In the genomic region with DNA sequence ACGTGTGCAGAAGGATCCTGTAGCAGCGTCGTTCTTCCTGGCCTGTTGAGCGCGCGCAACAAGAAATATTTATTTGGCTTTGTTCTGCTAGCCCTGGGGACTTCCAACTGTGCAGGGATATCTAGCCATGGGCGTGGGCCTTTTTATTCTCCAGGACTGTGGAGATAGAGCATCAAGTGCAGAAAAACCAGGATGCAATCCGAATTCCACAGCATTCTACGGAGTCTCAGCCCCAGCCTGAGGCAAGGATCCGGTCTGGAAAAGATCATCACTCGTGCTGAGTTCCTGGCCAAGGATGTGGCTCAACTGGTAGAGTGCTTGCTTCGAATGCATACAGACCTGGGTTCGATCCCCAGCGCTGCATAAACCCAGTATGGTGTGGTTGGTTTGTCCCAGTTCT, we compare ENCODE assay signal across 22 mouse cellular contexts. TPM values are rescaled to one million over a fixed set of nuclear protein-coding genes. Genes with fewer than 3 reads are reported as not detected.
DNase-seq lines count a peak whose midpoint lies in the region; ATAC-seq lines count a peak whose summit lies in the region.
"Had no signal": no experiment of that assay in that cellular context is flagged by ENCODE, and none has a peak within 500 bp of the region (broad histone marks: within the 10 kb centered on the region; RNA-seq: fewer than 3 reads in every experiment).

No protein-coding gene starts in this region.

- WGBS in hindbrain, embryonic 16.5 days, result 94% methylated on average over 14 of the region's 14 CpGs
- 93% methylated on average over 14 of the region's 14 CpGs for WGBS in hindbrain, embryonic 14.5 days

- 0 out of 2 replicates have a peak, but pooled peaks cover 2% of the 10 kb centered on the region for H3K27me3 ChIP-seq in hindbrain, embryonic 16.5 days (replicated peaks; ENCODE audit: control insufficient read depth, insufficient read depth, low read length)
- no peaks in the 10 kb centered on the region for H3K27me3 ChIP-seq in hindbrain, embryonic 14.5 days (ENCODE audit: control insufficient read depth, insufficient read depth, low read length)
- H3K27me3 ChIP-seq: forebrain, embryonic 15.5 days had no signal

- DNase-seq in cerebellum, adult 11-12 months, result peak; percentile 26
- no peak for DNase-seq in hindbrain, embryonic 14.5 days (ENCODE audit: low spot score)
- DNase-seq: adrenal gland, adult 8-10 months; adrenal gland, postnatal 14 days; adrenal gland, postnatal 36 days; B cell, adult 2 months; cerebellum, adult 11 months; cerebellum, adult 8-10 months; cerebellum, postnatal 10 days; cerebellum, postnatal 25 days; forebrain, postnatal 0 days had no signal

- H3K9me3 ChIP-seq in hindbrain, embryonic 16.5 days (ENCODE audit: control insufficient read depth, low read length), result no peaks in the 10 kb centered on the region
- H3K9me3 ChIP-seq in hindbrain, embryonic 14.5 days (ENCODE audit: control insufficient read depth, low read length), result no peaks in the 10 kb centered on the region
- H3K9me3 ChIP-seq: embryonic facial prominence, embryonic 10.5 days; embryonic facial prominence, embryonic 12.5 days; forebrain, embryonic 13.5 days; forebrain, embryonic 15.5 days had no signal

- H3K4me1 ChIP-seq in hindbrain, embryonic 16.5 days (ENCODE audit: control insufficient read depth, insufficient read depth, low read depth, low read length), result peaks cover 4% of the 10 kb centered on the region; the same call in 1 of the 2 replicates
- no peaks in the 10 kb centered on the region; the same call in 1 of the 2 replicates for H3K4me1 ChIP-seq in hindbrain, embryonic 14.5 days (replicated peaks; ENCODE audit: control insufficient read depth, insufficient read depth, low read length)
- H3K4me1 ChIP-seq: embryonic facial prominence, embryonic 12.5 days; forebrain, embryonic 15.5 days had no signal

- H3K27ac ChIP-seq in hindbrain, embryonic 16.5 days (ENCODE audit: low read depth, low read length), result no peak overlapping the region
- no peak overlapping the region for H3K27ac ChIP-seq in hindbrain, embryonic 14.5 days
- H3K27ac ChIP-seq: embryonic facial prominence, embryonic 10.5 days; embryonic facial prominence, embryonic 12.5 days; forebrain, embryonic 13.5 days; forebrain, embryonic 15.5 days had no signal

- H3K4me3 ChIP-seq in hindbrain, embryonic 16.5 days (ENCODE audit: low read length), result no peak overlapping the region
- no peak overlapping the region for H3K4me3 ChIP-seq in hindbrain, embryonic 14.5 days (replicated peaks; ENCODE audit: low read length)
- H3K4me3 ChIP-seq: embryonic facial prominence, embryonic 10.5 days; embryonic facial prominence, embryonic 12.5 days; forebrain, embryonic 13.5 days; forebrain, embryonic 15.5 days had no signal

- H3K9ac ChIP-seq in hindbrain, embryonic 16.5 days (ENCODE audit: low read depth, low read length), result no peak overlapping the region
- H3K9ac ChIP-seq in hindbrain, embryonic 14.5 days, result no peak overlapping the region
- H3K9ac ChIP-seq: embryonic facial prominence, embryonic 12.5 days; forebrain, embryonic 13.5 days; forebrain, embryonic 15.5 days; forebrain, postnatal 0 days had no signal

- no peaks in the 10 kb centered on the region for H3K36me3 ChIP-seq in hindbrain, embryonic 16.5 days (ENCODE audit: control insufficient read depth, insufficient read depth, low read length)
- no peaks in the 10 kb centered on the region for H3K36me3 ChIP-seq in hindbrain, embryonic 14.5 days (replicated peaks; ENCODE audit: control insufficient read depth, insufficient read depth)
- H3K36me3 ChIP-seq: embryonic facial prominence, embryonic 10.5 days; embryonic facial prominence, embryonic 12.5 days; forebrain, embryonic 15.5 days; G1E had no signal

- H3K4me2 ChIP-seq in hindbrain, embryonic 16.5 days (ENCODE audit: low read length), result no peak overlapping the region
- H3K4me2 ChIP-seq in hindbrain, embryonic 14.5 days (replicated peaks), result no peak overlapping the region
- H3K4me2 ChIP-seq: embryonic facial prominence, embryonic 12.5 days; forebrain, embryonic 13.5 days; forebrain, embryonic 15.5 days had no signal

- ATAC-seq in cerebellum, adult (ENCODE audit: insufficient number of reproducible peaks, low FRiP score, low TSS enrichment), result no peak
- ATAC-seq in hindbrain, embryonic 16.5 days, result 0 out of 2 replicates have a peak, but pooled peaks have one; percentile 5
- no peak for ATAC-seq in hindbrain, embryonic 14.5 days (ENCODE audit: low FRiP score)
- ATAC-seq in megakaryocyte progenitor cell, adult 5-6 weeks (replicated peaks; ENCODE audit: poor library complexity), result no peak
- ATAC-seq: activated CD4-positive, CD25-positive, alpha-beta regulatory T cell, adult 4 months; CD4-positive, CD25-positive, alpha-beta regulatory T cell, adult 4 months; forebrain, embryonic 15.5 days; forebrain, postnatal 0 days; Patski had no signal

RNA-seq across cellular contexts. Expression of gene Rpl38, which starts 6.2 kb away (rescaled TPM):
- 578 and 579 TPM in 2 replicates for polyA plus RNA-seq in hindbrain, embryonic 16.5 days (2015; fragmentation: Nextera tagmentation; extraction: Ambion mirVana)
- 694 and 869 TPM in 2 replicates for polyA plus RNA-seq in hindbrain, embryonic 14.5 days (2014; fragmentation: Nextera tagmentation; extraction: Ambion mirVana)
- total RNA-seq in megakaryocyte progenitor cell, adult 5-6 weeks (2015), result 1,088 and 1,176 TPM in 2 replicates
- total RNA-seq in megakaryocyte progenitor cell, adult 5-6 weeks (2017), result 3,319 and 5,175 TPM in 2 replicates

RNA-seq across cellular contexts. Expression of gene Ttyh2, which starts 13.1 kb away (rescaled TPM):
- polyA plus RNA-seq in hindbrain, embryonic 16.5 days (2015; fragmentation: Nextera tagmentation; extraction: Ambion mirVana), result 31.6 and 40.7 TPM in 2 replicates
- 32.0 and 35.1 TPM in 2 replicates for polyA plus RNA-seq in hindbrain, embryonic 14.5 days (2014; fragmentation: Nextera tagmentation; extraction: Ambion mirVana)
- total RNA-seq in megakaryocyte progenitor cell, adult 5-6 weeks (2015), result 3.1 and 4.0 TPM in 2 replicates
- total RNA-seq in megakaryocyte progenitor cell, adult 5-6 weeks (2017), result 4.4 and 5.9 TPM in 2 replicates
